Mouse (Mus musculus) G1E (cell line): ENCODE measurements around the gene Gm28047.

Experiments used
- CTCF ChIP-seq: IDR thresholded peaks from 2 replicates; pipeline ENCODE4 v1.5.1; 2012; ENCODE audit warnings: low read depth, low read length, inconsistent platforms, mixed read lengths
- GATA1 ChIP-seq: IDR thresholded peaks from 2 replicates; pipeline ENCODE4 v1.6.1; 2012; ENCODE audit warnings: borderline replicate concordance, low read length, inconsistent platforms, mixed read lengths
- GATA2 ChIP-seq: IDR thresholded peaks from 2 replicates; pipeline ENCODE4 v1.6.1; 2012; ENCODE audit warnings: low read depth, low read length, inconsistent platforms, borderline replicate concordance
- POLR2AphosphoS5 ChIP-seq: IDR thresholded peaks from 2 replicates; pipeline ENCODE4 v1.6.1; 2012; ENCODE audit warnings: low read depth, low read length, inconsistent platforms; ENCODE audit not compliant: insufficient replicate concordance
- TAL1 ChIP-seq: conservative IDR thresholded peaks from 2 replicates; pipeline ENCODE4 v1.6.1; 2012; ENCODE audit warnings: low read depth, low read length, inconsistent platforms, mixed read lengths

DNA sequence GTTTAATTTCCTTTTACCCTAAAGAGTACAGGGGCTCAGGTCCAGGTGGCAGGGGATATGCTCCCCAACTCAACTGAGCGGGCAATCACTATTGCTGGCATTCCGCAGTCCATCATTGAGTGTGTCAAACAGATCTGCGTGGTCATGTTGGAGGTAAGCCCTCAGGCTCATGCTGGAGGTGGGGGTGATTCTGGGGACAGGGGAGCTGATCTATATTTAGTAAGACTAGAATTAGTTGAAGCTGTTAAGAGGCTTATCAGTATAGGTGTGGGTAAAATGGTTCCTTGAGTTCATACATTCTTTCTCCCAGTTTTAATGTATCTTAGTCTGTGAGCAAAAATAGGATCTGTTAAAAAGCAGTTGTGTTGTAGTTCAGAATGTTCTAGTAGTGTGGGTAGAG is 141.7 kb downstream of the Gm28047 start:
- TF ChIP-seq TAL1 (no peak), CTCF (no peak), POLR2AphosphoS5 (no peak), GATA2 (no peak), GATA1 (no peak)
